Mouse (Mus musculus) liver, adult (tissue): ENCODE results near the gene Cpne5.

Experiments used
- GATA4 ChIP-seq: IDR thresholded peaks from 2 replicates; pipeline ENCODE4 v1.6.1; 2014; ENCODE audit warnings: mild to moderate bottlenecking, low read length; ENCODE audit not compliant: insufficient replicate concordance

Cpne5 gene

DNA sequence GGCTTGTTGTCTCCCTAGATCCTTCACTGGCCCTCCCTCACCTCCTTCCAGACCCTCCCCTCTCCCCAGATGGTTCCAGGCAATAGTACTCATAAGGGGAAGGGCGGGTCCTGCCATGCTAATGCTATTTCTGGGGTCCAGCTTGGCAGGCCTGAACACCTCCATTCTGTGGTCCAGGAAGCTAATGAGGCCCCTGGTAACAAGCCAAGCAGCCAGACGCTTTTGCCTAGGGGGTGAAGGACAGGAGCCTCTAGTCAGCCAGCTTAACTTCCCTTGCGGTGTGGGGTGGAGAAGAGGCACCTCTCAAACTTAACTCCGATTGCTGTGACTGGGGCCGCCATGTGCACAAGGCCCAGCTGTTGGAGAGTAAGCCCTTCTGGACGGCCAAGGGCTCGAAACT lies 88.2 kb downstream of the Cpne5 start:
- TF ChIP-seq GATA4, result no peak

DNA sequence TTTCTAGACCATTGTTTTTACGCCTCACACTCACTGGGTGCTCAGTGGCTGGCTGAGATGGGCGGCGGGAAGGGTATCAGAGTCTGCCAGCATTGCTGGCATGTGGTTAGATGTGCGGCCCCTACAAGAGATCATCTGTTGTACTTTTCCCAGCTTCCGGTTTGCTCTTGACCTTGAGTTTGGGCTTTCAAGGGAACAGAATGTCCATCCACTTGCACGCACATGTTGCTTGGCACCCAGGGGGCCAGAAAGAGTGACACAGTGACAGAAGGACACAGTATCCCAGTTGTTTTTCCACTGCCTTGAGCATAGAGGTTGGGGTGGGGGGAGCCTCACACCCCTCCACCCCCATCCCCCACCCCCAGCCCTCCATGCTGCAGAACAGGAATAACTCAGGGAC lies 90.2 kb downstream of the Cpne5 start:
- no peak for TF ChIP-seq GATA4

DNA sequence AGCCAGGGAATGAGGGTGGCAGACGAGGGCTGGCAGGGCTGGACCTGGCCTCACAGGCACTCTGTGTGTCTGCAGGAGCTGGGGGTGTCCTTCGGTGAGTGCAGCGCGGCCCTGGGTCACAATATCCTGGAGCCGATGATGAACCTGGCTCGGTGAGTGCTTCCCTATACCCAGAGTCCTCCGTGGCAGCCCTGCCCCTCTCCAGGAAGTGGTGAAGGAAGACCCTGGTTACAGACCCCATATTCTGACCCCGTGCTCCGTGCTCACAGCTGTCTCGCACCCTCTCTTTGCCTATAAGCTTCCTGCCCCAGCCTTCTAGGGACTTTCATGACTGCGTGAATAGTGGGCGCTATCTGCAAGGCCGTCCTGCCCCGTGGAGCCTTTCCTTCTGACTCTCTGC lies 90.7 kb downstream of the Cpne5 start:
- no peak for TF ChIP-seq GATA4

GRCm38 (mm10) chr17:29145101-29145500 lies 92.9 kb downstream of the Cpne5 start:
- TF ChIP-seq GATA4, result no peak

DNA sequence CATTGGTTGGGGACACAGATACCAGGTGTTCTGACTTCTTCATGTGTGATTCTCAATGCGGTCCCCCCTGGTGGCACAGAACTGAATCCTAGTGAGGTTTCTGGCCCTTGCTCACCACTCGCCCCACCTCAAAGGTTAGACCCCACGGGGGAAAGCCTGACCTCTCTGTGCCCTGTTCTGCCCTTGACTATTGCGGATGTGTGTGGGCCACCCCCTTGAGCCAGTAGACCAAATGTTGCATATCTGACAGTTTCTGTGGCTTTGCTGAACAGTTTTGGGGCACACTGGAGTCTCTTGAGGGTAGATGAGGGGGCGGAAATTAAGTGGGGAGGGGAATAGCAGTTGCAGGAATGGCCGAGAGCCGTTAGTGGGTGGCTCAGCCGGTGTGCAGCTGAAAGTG lies 94.7 kb downstream of the Cpne5 start:
- TF ChIP-seq GATA4, result no peak

DNA sequence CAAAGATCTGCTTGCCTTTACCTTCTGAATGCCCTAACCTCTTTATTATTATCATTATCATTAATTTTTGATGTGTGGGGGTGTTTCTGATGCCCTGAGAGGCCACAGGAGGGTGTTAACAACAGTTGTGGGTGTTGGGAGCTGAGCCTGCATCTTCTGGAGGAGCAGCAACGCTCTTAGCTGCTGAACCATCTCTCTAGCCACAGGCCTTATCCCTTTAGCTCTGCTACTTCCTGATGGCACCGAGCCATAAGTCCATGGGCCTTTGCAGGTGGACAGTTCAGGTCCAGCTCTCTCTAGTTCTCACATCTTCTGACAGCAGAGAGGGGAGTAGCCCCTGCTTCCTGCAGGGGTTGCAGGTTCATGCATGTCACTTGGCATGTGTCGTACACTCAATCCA lies 96.4 kb downstream of the Cpne5 start:
- TF ChIP-seq GATA4, result no peak

- no peak for TF ChIP-seq GATA4
Measured at GRCm38 (mm10) chr17:29137906-29138305, 100.1 kb downstream of the Cpne5 start.

GRCm38 (mm10) chr17:29136236-29136635 lies 101.7 kb downstream of the Cpne5 start:
- TF ChIP-seq GATA4, result no peak

GRCm38 (mm10) chr17:29135066-29135465 lies 102.9 kb downstream of the Cpne5 start:
- no peak for TF ChIP-seq GATA4

GRCm38 (mm10) chr17:29129341-29129740 lies 108.6 kb downstream of the Cpne5 start:
- TF ChIP-seq GATA4, result no peak

DNA sequence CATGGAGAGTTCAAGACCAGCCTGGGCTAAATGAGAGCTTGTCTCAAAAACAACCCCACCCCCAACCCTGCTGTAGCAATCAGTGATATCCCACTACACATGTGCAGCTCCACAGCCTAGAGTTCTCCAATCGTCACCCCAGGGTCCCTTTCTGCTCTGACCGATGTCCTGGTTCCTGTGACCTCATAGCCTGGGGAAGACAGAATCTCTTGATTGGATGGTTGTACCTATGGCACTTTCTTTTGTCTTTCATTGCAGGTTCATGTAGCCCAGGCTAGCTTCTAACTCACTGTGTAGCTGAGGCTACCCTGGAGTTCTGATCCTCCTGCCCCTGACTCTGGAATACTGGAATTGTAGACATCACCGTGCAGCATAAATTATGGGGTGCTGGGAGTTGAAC lies 111.4 kb downstream of the Cpne5 start:
- no peak for TF ChIP-seq GATA4

DNA sequence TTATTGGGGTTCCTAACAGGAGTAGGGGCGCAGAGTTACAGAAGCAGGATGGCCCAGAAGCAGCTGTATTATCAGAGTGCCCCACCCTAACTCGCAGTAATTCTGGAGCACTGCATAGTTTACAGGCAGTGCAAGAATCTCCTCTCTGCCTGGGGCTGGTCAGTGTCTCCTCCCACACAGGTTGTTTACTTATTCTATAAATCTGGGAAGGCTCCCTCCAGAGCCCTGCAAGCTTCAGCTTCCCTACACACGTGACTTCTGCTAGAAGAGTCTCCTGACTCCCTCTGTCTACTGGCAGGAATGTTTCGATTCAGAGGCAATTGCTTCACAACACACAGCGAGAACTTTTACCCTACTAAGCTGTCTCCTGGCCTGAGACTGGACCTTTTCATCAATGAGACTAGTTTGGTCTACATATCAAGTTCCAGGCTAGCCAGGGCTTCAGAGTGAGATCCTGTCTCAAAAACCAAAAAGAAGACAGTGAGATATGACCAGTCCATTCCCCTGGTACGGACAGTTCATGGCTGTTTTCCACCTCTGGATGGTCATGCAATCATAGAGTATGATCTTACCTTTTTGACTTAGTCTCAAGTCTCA lies 114.3 kb downstream of the Cpne5 start:
- TF ChIP-seq GATA4, result no peak

- TF ChIP-seq GATA4, result peak; percentile 32; the same call in 1 of the 2 replicates
Measured at GRCm38 (mm10) chr17:29122817-29123216, 115.2 kb downstream of the Cpne5 start.

DNA sequence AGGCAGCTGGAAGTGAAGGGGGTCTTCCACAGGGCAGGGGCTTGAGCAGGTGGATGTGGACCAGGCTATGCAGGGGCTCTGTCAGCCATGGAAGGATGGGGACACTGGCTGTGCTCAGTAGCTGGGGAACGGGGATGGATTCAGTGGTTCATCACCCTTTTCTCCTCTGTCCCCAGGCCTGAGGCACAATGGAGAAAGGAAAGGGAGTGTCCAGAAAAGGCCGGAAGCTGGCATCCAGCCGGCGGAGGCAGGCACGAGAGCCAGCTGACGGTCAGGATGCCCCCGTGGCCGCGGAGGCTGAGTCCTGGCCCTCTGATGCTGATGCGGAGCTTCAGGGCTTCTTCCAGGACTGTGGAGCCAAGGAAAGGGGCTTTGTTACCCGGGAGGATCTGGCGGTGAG lies 117.3 kb downstream of the Cpne5 start:
- no peak for TF ChIP-seq GATA4

GRCm38 (mm10) chr17:29118057-29118456 lies 119.9 kb downstream of the Cpne5 start:
- no peak for TF ChIP-seq GATA4

- TF ChIP-seq GATA4, result no peak
Measured at GRCm38 (mm10) chr17:29117006-29117648, 120.8 kb downstream of the Cpne5 start.

DNA sequence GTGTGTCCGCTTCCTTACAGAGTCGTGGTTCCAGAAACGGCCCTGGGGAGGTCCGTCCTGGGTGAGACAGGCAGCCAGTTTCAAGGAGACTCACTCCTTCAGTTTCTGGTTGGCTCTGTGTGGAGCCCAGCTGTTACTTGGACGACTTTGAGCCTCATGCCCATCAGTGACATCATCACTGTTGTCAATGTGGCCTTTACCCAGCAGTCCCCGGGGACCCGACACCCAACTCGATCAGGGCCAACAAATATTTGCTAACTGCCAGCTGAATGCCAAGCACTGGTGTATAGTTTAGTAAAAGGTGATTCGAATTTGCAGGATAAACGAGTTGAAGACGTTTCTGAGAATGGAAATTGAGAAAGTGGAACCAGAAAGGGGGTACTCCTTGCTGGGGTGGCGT lies 121.9 kb downstream of the Cpne5 start:
- TF ChIP-seq GATA4, result no peak
